Mouse (Mus musculus): ENCODE measurements around the gene Ugt1a6b.
"Not testable (repeated sequence)": the region's sequence is repeated elsewhere in the genome, so short reads cannot be mapped to it uniquely, and the experiment has no call there.

DNA sequence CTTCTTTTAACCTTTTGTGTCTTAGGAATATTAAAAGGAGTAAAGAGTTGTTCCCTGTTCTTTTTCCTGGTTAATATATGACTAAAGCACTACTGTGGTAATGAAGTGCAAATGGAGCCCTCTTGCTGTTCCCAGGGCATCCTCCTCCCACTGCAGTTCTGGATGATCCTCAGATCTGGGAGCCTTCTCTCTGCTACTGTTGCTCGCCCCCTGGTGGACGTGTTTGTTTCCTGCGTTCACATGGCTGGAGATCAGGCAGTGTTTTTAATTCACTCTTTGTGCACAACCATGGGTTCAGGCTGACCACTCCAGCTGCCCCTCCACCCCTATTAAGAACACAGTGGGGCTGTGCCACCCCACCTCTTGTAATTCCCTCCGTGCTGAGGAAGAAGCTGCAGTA lies 17.5 kb downstream of the Ugt1a6b start:
- not testable (repeated sequence) for TF ChIP-seq EP300 (IDR thresholded peaks at IDR 0.05; ENCODE audit: low read depth)
- peak; percentile 51 for TF ChIP-seq CTCF (IDR thresholded peaks at IDR 0.05; ENCODE audit: low read depth)

Data from liver, postnatal 0 days (tissue).